Mouse (Mus musculus) liver, embryonic 15.5 days (tissue): Measurements from ENCODE around the gene Gm6096. TPM values are rescaled to one million over a fixed set of nuclear protein-coding genes. Genes with fewer than 3 reads are reported as not detected.

ENCODE experiments used
- ATAC-seq: fragments of 200-750 bp; cut with Nextera tagmentation; 2 replicates; pipeline ENCODE4 v1.8.0; 2017; ENCODE audit warnings: moderate number of reproducible peaks, mild to moderate bottlenecking, moderate library complexity; ENCODE audit not compliant: insufficient read depth
- H3K27ac ChIP-seq: fragments of 300-500 bp; sonication (generic); replicated peaks from 2 replicates; pipeline ENCODE4 v1.5.1; 2015; ENCODE audit warnings: mild to moderate bottlenecking, inconsistent platforms
- H3K27me3 ChIP-seq: fragments of 300-500 bp; sonication (generic); 2 replicates; pipeline ENCODE4 v1.6.1; 2015; ENCODE audit warnings: mild to moderate bottlenecking, inconsistent platforms
- H3K36me3 ChIP-seq: fragments of 300-500 bp; sonication (generic); replicated peaks from 2 replicates; pipeline ENCODE4 v1.6.1; 2015; ENCODE audit warnings: moderate library complexity, mild to moderate bottlenecking, inconsistent platforms
- H3K4me1 ChIP-seq: fragments of 300-500 bp; sonication (generic); replicated peaks from 2 replicates; pipeline ENCODE4 v1.6.1; 2015; ENCODE audit warnings: inconsistent platforms
- H3K4me2 ChIP-seq: fragments of 300-500 bp; sonication (generic); 2 replicates; pipeline ENCODE4 v1.6.1; 2015; ENCODE audit warnings: moderate library complexity, mild to moderate bottlenecking, inconsistent platforms
- H3K4me3 ChIP-seq: fragments of 300-500 bp; sonication (generic); replicated peaks from 2 replicates; pipeline ENCODE4 v1.5.1; 2015; ENCODE audit warnings: mild to moderate bottlenecking, inconsistent platforms
- H3K9ac ChIP-seq: fragments of 300-500 bp; sonication (generic); 2 replicates; pipeline ENCODE4 v1.6.1; 2015; ENCODE audit warnings: moderate library complexity, mild to moderate bottlenecking, inconsistent platforms
- H3K9me3 ChIP-seq: fragments of 300-500 bp; sonication (generic); replicated peaks from 2 replicates; pipeline ENCODE4 v1.6.1; 2016; ENCODE audit warnings: inconsistent platforms
- WGBS: fragments of 180-500 bp; shearing (Covaris S2); methylation state at CpG from one replicate; pipeline ENCODE4 v1.1.7; 2015; ENCODE audit warnings: mixed read lengths; ENCODE audit not compliant: insufficient replicate concordance; 5-methylcytosine and 5-hydroxymethylcytosine counted together
- polyA plus RNA-seq: library from polyadenylated mRNA; unstranded; fragments of >200 nt; fragmentation: Nextera tagmentation; extraction: Ambion mirVana; gene quantifications from 2 replicates; pipeline ENCODE4 v1.2.1, GENCODE M21; 2015

The Gm6096 gene
- polyA plus RNA-seq, 1 experiment from 2014 or later: not detected

- no peaks in the 10 kb centered on the region for H3K27me3 ChIP-seq
- 78% methylated on average over 6 of the region's 6 CpGs for WGBS
- no peak overlapping the region for H3K9ac ChIP-seq
- peaks cover 39% of the 10 kb centered on the region for H3K4me1 ChIP-seq
- H3K9me3 ChIP-seq: no peaks in the 10 kb centered on the region
- no peak overlapping the region for H3K4me2 ChIP-seq
- ATAC-seq: no peak
- no peak overlapping the region for H3K27ac ChIP-seq
- peaks cover 82% of the 10 kb centered on the region for H3K36me3 ChIP-seq
- H3K4me3 ChIP-seq: no peak overlapping the region
Observed at GRCm38 (mm10) chr7:34224308-34224707, 26.5 kb upstream of the Gm6096 start.

- Histone ChIP-seq H3K27ac (peak overlapping the region; percentile 66), H3K4me2 (peak overlapping the region; percentile 96; the same call in 1 of the 2 replicates), H3K4me1 (peaks cover 54% of the 10 kb centered on the region), H3K27me3 (no peaks in the 10 kb centered on the region), H3K36me3 (peaks cover 64% of the 10 kb centered on the region), H3K9ac (no peak overlapping the region; the same call in 1 of the 2 replicates), H3K4me3 (0 out of 2 replicates have a peak overlapping the region, but pooled peaks have one; percentile 76), H3K9me3 (no peaks in the 10 kb centered on the region)
- peak; percentile 36; the same call in 1 of the 2 replicates for ATAC-seq
- WGBS: 52% methylated on average over 8 of the region's 8 CpGs
Observed at GRCm38 (mm10) chr7:34226086-34226485, 24.8 kb upstream of the Gm6096 start.

DNA sequence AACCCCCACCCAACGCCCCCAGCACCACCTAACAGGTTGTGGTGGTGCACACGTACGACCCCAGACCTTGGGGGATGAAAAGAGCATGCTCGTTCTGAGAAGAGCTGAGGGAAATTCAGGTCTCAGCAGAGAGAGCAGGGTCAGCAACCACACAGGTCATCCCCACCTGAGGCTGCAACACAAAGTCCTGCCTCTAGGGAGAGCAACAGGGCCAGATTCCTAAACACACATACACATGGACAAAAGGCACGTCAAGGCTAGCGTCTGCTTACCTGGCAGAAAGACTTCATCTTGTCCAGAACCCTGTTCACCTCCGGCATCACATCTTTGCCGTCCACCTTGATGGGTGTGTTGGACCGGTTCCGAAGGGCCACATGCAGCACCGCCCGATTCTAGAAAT lies 24.0 kb upstream of the Gm6096 start:
- Histone ChIP-seq H3K4me3 (peak overlapping the region; percentile 76), H3K4me1 (peaks cover 61% of the 10 kb centered on the region), H3K27ac (peak overlapping the region; percentile 66; the same call in 1 of the 2 replicates), H3K4me2 (peak overlapping the region; percentile 96), H3K9me3 (no peaks in the 10 kb centered on the region), H3K9ac (no peak overlapping the region), H3K27me3 (no peaks in the 10 kb centered on the region), H3K36me3 (peaks cover 57% of the 10 kb centered on the region)
- 81% methylated on average over 12 of the region's 12 CpGs for WGBS
- ATAC-seq: no peak

DNA sequence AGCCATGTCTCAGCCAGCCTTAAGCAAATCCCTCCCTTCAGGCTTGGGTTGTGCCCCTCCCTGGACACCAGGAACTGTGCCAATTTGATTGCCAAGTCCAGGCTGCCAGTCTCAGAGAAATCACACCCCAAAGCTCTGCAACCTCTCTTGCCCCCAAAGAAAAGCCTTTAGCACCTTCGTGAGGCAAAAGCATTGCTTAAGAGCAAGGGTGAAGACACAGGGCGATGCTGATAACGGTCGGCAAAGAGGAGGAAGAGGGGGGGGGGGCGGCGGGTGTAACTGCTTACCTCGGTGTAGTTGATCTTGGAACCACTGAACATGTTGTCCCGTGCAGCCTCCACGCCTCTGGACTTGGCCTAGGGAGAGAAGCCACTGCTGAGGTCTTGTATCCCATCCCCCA lies 22.2 kb upstream of the Gm6096 start:
- peaks cover 78% of the 10 kb centered on the region for H3K4me1 ChIP-seq
- peak overlapping the region; percentile 96 for H3K4me2 ChIP-seq
- no peaks in the 10 kb centered on the region for H3K9me3 ChIP-seq
- H3K27me3 ChIP-seq: no peaks in the 10 kb centered on the region
- no peak overlapping the region for H3K9ac ChIP-seq
- H3K36me3 ChIP-seq: peaks cover 39% of the 10 kb centered on the region
- no peak for ATAC-seq
- 0 out of 2 replicates have a peak overlapping the region, but pooled peaks have one; percentile 24 for H3K27ac ChIP-seq
- H3K4me3 ChIP-seq: peak overlapping the region; percentile 76
- WGBS: 0% methylated on average over 7 of the region's 9 CpGs

- no peak for ATAC-seq
- H3K9ac ChIP-seq: peak overlapping the region; percentile 77
- 12% methylated on average over 5 of the region's 5 CpGs for WGBS
- H3K27me3 ChIP-seq: no peaks in the 10 kb centered on the region
- peaks cover 83% of the 10 kb centered on the region for H3K4me1 ChIP-seq
- H3K27ac ChIP-seq: peak overlapping the region; percentile 77; the same call in 1 of the 2 replicates
- H3K4me2 ChIP-seq: peak overlapping the region; percentile 96
- H3K4me3 ChIP-seq: peak overlapping the region; percentile 76
- peaks cover 34% of the 10 kb centered on the region for H3K36me3 ChIP-seq
- no peaks in the 10 kb centered on the region for H3K9me3 ChIP-seq
Observed at GRCm38 (mm10) chr7:34229153-34229552, 21.7 kb upstream of the Gm6096 start.

DNA sequence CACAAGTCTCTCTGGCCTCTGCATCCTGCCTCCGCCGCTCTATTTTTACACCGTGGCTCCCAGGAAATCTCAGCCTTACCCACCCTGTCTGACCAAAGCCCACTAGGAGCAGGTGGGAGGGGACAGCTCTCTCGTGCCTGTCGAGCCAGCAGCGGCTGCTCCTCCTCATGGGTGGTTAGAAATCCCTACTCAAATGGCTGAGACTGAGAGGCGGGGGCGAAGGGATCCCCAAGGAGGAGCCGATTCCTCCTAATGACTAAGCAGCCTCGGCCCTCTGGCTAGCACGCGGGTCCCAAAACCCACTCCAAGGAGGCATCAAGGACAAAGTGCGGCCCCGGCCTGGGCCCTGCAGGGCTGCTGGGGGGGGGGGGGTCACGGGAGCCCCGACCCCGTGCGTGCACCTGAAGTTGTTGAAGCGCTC lies 21.1 kb upstream of the Gm6096 start:
- Histone ChIP-seq H3K9me3 (no peaks in the 10 kb centered on the region), H3K27ac (peak overlapping the region; percentile 77), H3K4me3 (peak overlapping the region; percentile 76), H3K4me1 (peaks cover 89% of the 10 kb centered on the region), H3K27me3 (no peaks in the 10 kb centered on the region), H3K9ac (peak overlapping the region; percentile 77), H3K36me3 (peaks cover 30% of the 10 kb centered on the region), H3K4me2 (peak overlapping the region; percentile 96)
- WGBS: 0% methylated on average over 19 of the region's 19 CpGs
- 0 out of 2 replicates have a peak, but pooled peaks have one; percentile 1 for ATAC-seq

GRCm38 (mm10) chr7:34230116-34230515 lies 20.7 kb upstream of the Gm6096 start, which contains the start of gene Gpi1:
Gene Gpi1, minus strand, starts transcription at chr7:34230336.
- WGBS: 0% methylated on average over 35 of the region's 39 CpGs
- peak; percentile 58 for ATAC-seq
- Histone ChIP-seq H3K27me3 (no peaks in the 10 kb centered on the region), H3K4me1 (peaks cover 93% of the 10 kb centered on the region), H3K9me3 (no peaks in the 10 kb centered on the region), H3K9ac (peak within 1 kb of the TSS; percentile 77), H3K36me3 (peaks cover 26% of the 10 kb centered on the region), H3K4me2 (peak within 1 kb of the TSS; percentile 96), H3K4me3 (peak within 1 kb of the TSS; percentile 76), H3K27ac (peak within 1 kb of the TSS; percentile 77)

DNA sequence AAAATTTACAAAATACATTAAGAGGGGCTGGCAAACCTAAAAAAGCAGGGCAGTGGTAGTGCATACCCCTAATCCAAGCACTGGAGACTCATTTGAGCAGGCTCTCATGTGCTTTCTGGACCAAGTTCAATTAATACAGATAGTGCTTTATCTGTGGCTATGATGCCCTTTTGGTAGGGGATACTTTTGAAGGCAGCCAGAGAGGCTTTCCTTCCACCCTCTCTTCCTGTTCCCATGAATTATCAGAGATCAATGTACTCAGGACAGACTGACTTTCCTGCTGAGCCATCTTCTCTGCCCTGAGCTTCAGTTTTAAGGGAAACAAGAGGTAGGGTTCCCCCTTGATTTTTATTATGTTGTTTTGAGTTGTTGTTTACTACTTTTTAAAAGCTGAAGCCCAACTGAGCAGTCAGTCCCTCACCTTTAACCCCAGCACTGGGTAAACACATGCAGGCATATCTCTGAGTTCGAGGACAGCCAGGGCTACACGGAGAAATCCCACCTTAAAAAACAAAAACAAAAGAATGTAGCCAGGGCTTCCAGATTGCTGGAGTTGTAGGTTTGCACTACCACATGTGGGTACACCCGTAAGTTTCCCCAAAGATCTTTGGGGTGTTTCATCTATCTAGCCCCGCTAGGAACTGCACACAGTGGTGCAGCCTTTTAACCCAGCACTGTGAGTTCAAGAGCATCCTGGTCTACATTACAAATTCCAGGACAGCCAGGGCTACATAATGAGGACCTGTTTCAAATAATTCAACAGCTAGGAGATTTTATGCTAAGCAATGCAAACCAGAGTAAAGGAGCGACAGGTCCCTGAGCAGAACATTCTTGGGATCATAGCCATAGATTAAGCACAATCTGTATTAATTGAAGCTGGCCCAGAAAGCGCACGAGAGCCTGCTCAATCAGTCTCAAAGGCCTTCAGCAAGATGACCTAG lies 17.8 kb upstream of the Gm6096 start:
- Histone ChIP-seq H3K4me2 (peak overlapping the region; percentile 90), H3K4me1 (peaks cover 74% of the 10 kb centered on the region), H3K36me3 (peaks cover 21% of the 10 kb centered on the region), H3K27me3 (no peaks in the 10 kb centered on the region), H3K9ac (peak overlapping the region; percentile 54), H3K27ac (peak overlapping the region; percentile 87), H3K9me3 (no peaks in the 10 kb centered on the region), H3K4me3 (peak overlapping the region; percentile 62)
- WGBS: 36% methylated on average over 7 of the region's 7 CpGs
- ATAC-seq: no peak

DNA sequence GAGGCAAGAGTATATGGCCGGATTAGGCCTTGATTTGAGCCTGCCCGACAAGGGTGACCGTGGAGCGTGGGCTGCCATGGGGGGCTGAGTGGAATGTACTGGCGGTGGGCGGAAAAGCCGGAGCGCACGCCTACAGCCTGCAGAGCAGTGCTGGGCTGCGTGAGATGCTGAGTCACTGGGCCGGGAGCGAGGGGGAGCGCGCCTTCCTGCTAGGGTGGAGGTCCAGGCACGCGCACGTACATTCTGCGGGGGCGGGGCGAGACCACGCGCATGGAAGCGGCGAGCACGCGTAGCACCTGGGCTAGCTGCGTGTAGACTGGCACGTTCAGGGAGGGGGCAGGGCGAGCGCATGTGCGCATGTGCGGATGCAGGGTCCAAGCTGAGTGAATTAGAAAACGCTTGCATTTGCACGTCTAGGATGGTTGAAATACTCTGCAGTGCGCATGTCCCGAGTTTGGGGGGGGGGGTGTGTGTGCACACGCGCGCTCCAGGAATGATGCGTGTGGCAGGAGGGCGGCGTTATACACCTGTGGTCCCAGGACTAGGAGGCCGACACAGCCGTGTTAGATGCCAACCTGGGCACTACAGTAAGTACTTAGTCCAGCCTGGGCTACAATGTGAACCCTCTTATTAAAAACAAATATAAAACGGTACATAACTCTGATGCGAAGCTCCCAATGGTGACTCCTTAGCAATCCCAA lies 16.8 kb upstream of the Gm6096 start:
- Histone ChIP-seq H3K4me2 (peak overlapping the region; percentile 90), H3K4me3 (peak overlapping the region; percentile 62), H3K36me3 (peaks cover 31% of the 10 kb centered on the region), H3K4me1 (peaks cover 64% of the 10 kb centered on the region), H3K9ac (peak overlapping the region; percentile 54), H3K27me3 (no peaks in the 10 kb centered on the region), H3K9me3 (no peaks in the 10 kb centered on the region), H3K27ac (peak overlapping the region; percentile 87)
- under 1% methylated on average over 46 of the region's 46 CpGs for WGBS
- peak; percentile 89 for ATAC-seq

DNA sequence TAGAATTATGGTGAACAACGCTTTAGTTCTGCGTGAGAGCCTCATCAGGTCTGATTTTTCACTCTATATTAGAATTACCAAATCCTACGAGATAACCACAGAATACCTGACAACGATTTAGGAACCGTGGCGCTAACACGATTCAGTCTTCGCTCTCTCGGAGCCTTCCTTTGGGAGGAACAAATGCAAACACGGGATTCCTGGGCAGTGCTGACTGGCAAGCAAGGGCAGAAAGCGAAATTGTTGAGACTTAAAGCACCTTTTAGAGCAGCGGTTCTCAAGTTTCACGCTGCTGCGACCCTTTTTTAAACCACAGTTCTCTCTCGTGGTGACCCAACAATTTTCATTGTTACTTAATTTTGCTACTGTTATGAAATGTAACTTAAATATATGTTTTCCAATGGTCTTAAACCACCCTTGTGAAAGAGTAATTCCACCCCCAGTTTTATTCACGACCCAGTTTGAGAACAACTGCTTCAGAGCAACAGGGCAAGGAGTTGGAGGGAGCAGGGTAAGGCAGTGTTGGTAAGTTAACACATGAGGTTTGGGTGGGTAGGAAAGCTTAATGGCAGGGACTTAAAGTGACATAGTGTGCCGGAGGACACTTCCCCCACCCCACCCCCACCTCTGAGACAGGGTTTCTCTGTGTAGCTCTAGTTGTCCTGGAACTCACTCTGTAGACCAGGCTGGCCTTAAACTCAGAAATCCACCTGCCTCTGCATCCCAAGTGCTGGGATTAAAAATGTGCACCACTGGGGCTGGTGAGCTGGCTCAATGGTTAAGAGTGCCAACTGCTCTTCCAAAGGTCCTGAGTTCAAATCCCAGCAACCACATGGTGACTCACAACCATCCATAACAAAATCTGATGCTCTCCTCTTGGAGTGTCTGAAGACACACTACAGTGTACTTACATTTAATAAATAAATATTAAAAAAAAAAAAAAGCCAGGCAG lies 16.0 kb upstream of the Gm6096 start:
- WGBS: 1% methylated on average over 17 of the region's 17 CpGs
- H3K9ac ChIP-seq: peak overlapping the region; percentile 54
- no peak for ATAC-seq

More for the DNA sequence above, 16.0 kb upstream of the Gm6096 start:
- Histone ChIP-seq H3K4me1 (peaks cover 55% of the 10 kb centered on the region), H3K27me3 (no peaks in the 10 kb centered on the region), H3K36me3 (peaks cover 39% of the 10 kb centered on the region), H3K4me3 (peak overlapping the region; percentile 62), H3K9me3 (no peaks in the 10 kb centered on the region), H3K4me2 (peak overlapping the region; percentile 90), H3K27ac (peak overlapping the region; percentile 87)
